Mouse (Mus musculus) neural tube, embryonic 12.5 days (tissue): ENCODE results near the gene Fntb. TPM values are rescaled to one million over a fixed set of nuclear protein-coding genes. Genes with fewer than 3 reads are reported as not detected.
A peak's percentile ranks its signal among the peaks of the same experiment; 100 is the strongest.
"Not testable (repeated sequence)": the region's sequence is repeated elsewhere in the genome, so short reads cannot be mapped to it uniquely, and the experiment has no call there.

Experiments used
- ATAC-seq: fragments of 200-750 bp; cut with Nextera tagmentation; 2 replicates; pipeline ENCODE4 v1.8.0; 2017; ENCODE audit warnings: low read depth, mild to moderate bottlenecking, moderate TSS enrichment, moderate library complexity; ENCODE audit not compliant: low FRiP score
- H3K27ac ChIP-seq: fragments of 300-500 bp; sonication (generic); 2 replicates; pipeline ENCODE4 v1.5.1; 2016
- H3K27me3 ChIP-seq: fragments of 300-500 bp; sonication (generic); replicated peaks from 2 replicates; pipeline ENCODE4 v1.6.1; 2016; ENCODE audit warnings: mild to moderate bottlenecking
- H3K36me3 ChIP-seq: fragments of 300-500 bp; sonication (generic); 2 replicates; pipeline ENCODE4 v1.6.1; 2016; ENCODE audit warnings: mild to moderate bottlenecking
- H3K4me1 ChIP-seq: fragments of 300-500 bp; sonication (generic); 2 replicates; pipeline ENCODE4 v1.6.1; 2016
- H3K4me2 ChIP-seq: fragments of 300-500 bp; sonication (generic); replicated peaks from 2 replicates; pipeline ENCODE4 v1.6.1; 2016; ENCODE audit warnings: mild to moderate bottlenecking
- H3K4me3 ChIP-seq: fragments of 300-500 bp; sonication (generic); 2 replicates; pipeline ENCODE4 v1.5.1; 2016
- H3K9ac ChIP-seq: fragments of 300-500 bp; sonication (generic); 2 replicates; pipeline ENCODE4 v1.6.1; 2016; ENCODE audit warnings: mild to moderate bottlenecking
- H3K9me3 ChIP-seq: fragments of 300-500 bp; sonication (generic); 2 replicates; pipeline ENCODE4 v1.6.1; 2016; ENCODE audit warnings: mild to moderate bottlenecking
- WGBS: fragments of 180-500 bp; shearing (Covaris S2); methylation state at CpG from one replicate; pipeline ENCODE4 v1.1.7; 2016; 5-methylcytosine and 5-hydroxymethylcytosine counted together
- polyA plus RNA-seq: library from polyadenylated mRNA; unstranded; fragments of >200 nt; fragmentation: Nextera tagmentation; extraction: Ambion mirVana; gene quantifications from 2 replicates; pipeline ENCODE4 v1.2.1, GENCODE M21; 2016

The Fntb gene
- polyA plus RNA-seq, 1 experiment from 2014 or later: 38.1 TPM

- 92% methylated on average over 5 of the region's 5 CpGs for WGBS
- no peak overlapping the region for H3K4me3 ChIP-seq
- H3K27me3 ChIP-seq: no peaks in the 10 kb centered on the region
- H3K4me1 ChIP-seq: no peaks in the 10 kb centered on the region
- H3K9me3 ChIP-seq: no peaks in the 10 kb centered on the region
- H3K27ac ChIP-seq: no peak overlapping the region
- no peak overlapping the region for H3K4me2 ChIP-seq
- H3K36me3 ChIP-seq: no peaks in the 10 kb centered on the region
- ATAC-seq: no peak
- no peak overlapping the region for H3K9ac ChIP-seq
Observed at GRCm38 (mm10) chr12:76776898-76777297, 11.5 kb downstream of the Fntb start.

GRCm38 (mm10) chr12:76777845-76778244, 12.5 kb downstream of the Fntb start:
- Histone ChIP-seq H3K4me1 (no peaks in the 10 kb centered on the region), H3K36me3 (no peaks in the 10 kb centered on the region), H3K4me3 (no peak overlapping the region), H3K27me3 (no peaks in the 10 kb centered on the region), H3K9ac (no peak overlapping the region), H3K4me2 (no peak overlapping the region), H3K9me3 (no peaks in the 10 kb centered on the region), H3K27ac (no peak overlapping the region)
- no peak for ATAC-seq

GRCm38 (mm10) chr12:76778305-76779083, 13.1 kb downstream of the Fntb start:
- H3K27me3 ChIP-seq: no peaks in the 10 kb centered on the region
- H3K4me2 ChIP-seq: no peak overlapping the region
- H3K9me3 ChIP-seq: no peaks in the 10 kb centered on the region
- WGBS: 86% methylated on average over 10 of the region's 10 CpGs
- no peak for ATAC-seq
- no peaks in the 10 kb centered on the region for H3K36me3 ChIP-seq
- H3K4me3 ChIP-seq: no peak overlapping the region
- H3K27ac ChIP-seq: no peak overlapping the region
- no peak overlapping the region for H3K9ac ChIP-seq
- H3K4me1 ChIP-seq: no peaks in the 10 kb centered on the region

- no peak for ATAC-seq
- no peaks in the 10 kb centered on the region for H3K9me3 ChIP-seq
- H3K27ac ChIP-seq: no peak overlapping the region
- 75% methylated on average over 5 of the region's 5 CpGs for WGBS
- H3K27me3 ChIP-seq: no peaks in the 10 kb centered on the region
- no peaks in the 10 kb centered on the region for H3K36me3 ChIP-seq
- H3K4me1 ChIP-seq: no peaks in the 10 kb centered on the region
- no peak overlapping the region for H3K4me2 ChIP-seq
- H3K4me3 ChIP-seq: no peak overlapping the region
- H3K9ac ChIP-seq: no peak overlapping the region
Observed at GRCm38 (mm10) chr12:76779951-76780350, 14.6 kb downstream of the Fntb start.

GRCm38 (mm10) chr12:76780639-76781468, 15.5 kb downstream of the Fntb start:
- peak; percentile 53; the same call in 1 of the 2 replicates for ATAC-seq
- no peaks in the 10 kb centered on the region for H3K27me3 ChIP-seq
- 67% methylated on average over 12 of the region's 12 CpGs for WGBS

GRCm38 (mm10) chr12:76784056-76784619, 18.7 kb downstream of the Fntb start:
- H3K4me2 ChIP-seq: no peak overlapping the region
- no peaks in the 10 kb centered on the region for H3K4me1 ChIP-seq
- no peak overlapping the region for H3K27ac ChIP-seq
- 80% methylated on average over 10 of the region's 10 CpGs for WGBS
- H3K4me3 ChIP-seq: no peak overlapping the region
- H3K36me3 ChIP-seq: no peaks in the 10 kb centered on the region
- H3K9ac ChIP-seq: no peak overlapping the region
- no peaks in the 10 kb centered on the region for H3K27me3 ChIP-seq
- no peak for ATAC-seq
- no peaks in the 10 kb centered on the region for H3K9me3 ChIP-seq

More at GRCm38 (mm10) chr12:76780639-76781468, 15.5 kb downstream of the Fntb start:
- no peaks in the 10 kb centered on the region for H3K4me1 ChIP-seq
- H3K4me2 ChIP-seq: no peak overlapping the region
- no peak overlapping the region for H3K9ac ChIP-seq
- H3K4me3 ChIP-seq: no peak overlapping the region
- no peaks in the 10 kb centered on the region for H3K36me3 ChIP-seq
- no peak overlapping the region for H3K27ac ChIP-seq
- no peaks in the 10 kb centered on the region for H3K9me3 ChIP-seq

GRCm38 (mm10) chr12:76790446-76791084, 25.2 kb downstream of the Fntb start:
- no peaks in the 10 kb centered on the region for H3K36me3 ChIP-seq
- WGBS: 67% methylated on average over 8 of the region's 8 CpGs
- H3K9me3 ChIP-seq: no peaks in the 10 kb centered on the region
- H3K27me3 ChIP-seq: no peaks in the 10 kb centered on the region
- H3K4me1 ChIP-seq: no peaks in the 10 kb centered on the region
- H3K9ac ChIP-seq: no peak overlapping the region
- H3K27ac ChIP-seq: no peak overlapping the region
- H3K4me3 ChIP-seq: no peak overlapping the region
- ATAC-seq: no peak
- no peak overlapping the region for H3K4me2 ChIP-seq

GRCm38 (mm10) chr12:76792540-76792939, 27.2 kb downstream of the Fntb start:
- not testable (repeated sequence) for H3K4me2 ChIP-seq, H3K4me3 ChIP-seq, H3K9ac ChIP-seq, ATAC-seq, H3K27me3 ChIP-seq, H3K4me1 ChIP-seq, H3K36me3 ChIP-seq, H3K9me3 ChIP-seq, H3K27ac ChIP-seq
- 50% methylated on average over 14 of the region's 14 CpGs for WGBS

GRCm38 (mm10) chr12:76795350-76795749, 30.0 kb downstream of the Fntb start, which contains the start of gene Gpx2:
Gene Gpx2 (minus strand): TSS chr12:76795554.
- Histone ChIP-seq H3K9me3 (no peaks in the 10 kb centered on the region), H3K27me3 (no peaks in the 10 kb centered on the region), H3K27ac (no peak within 1 kb of the TSS), H3K4me2 (no peak within 1 kb of the TSS), H3K4me3 (no peak within 1 kb of the TSS), H3K36me3 (no peaks in the 10 kb centered on the region), H3K9ac (no peak within 1 kb of the TSS), H3K4me1 (peaks cover 5% of the 10 kb centered on the region; the same call in 1 of the 2 replicates)
- ATAC-seq: no peak
- 75% methylated on average over 5 of the region's 5 CpGs for WGBS

GRCm38 (mm10) chr12:76796938-76797539, 31.6 kb downstream of the Fntb start:
- Histone ChIP-seq H3K27ac (no peak overlapping the region), H3K9me3 (no peaks in the 10 kb centered on the region), H3K4me2 (no peak overlapping the region), H3K4me1 (peaks cover 5% of the 10 kb centered on the region; the same call in 1 of the 2 replicates), H3K9ac (no peak overlapping the region), H3K27me3 (no peaks in the 10 kb centered on the region), H3K4me3 (no peak overlapping the region), H3K36me3 (no peaks in the 10 kb centered on the region)
- WGBS: 90% methylated on average over 7 of the region's 7 CpGs
- no peak for ATAC-seq

GRCm38 (mm10) chr12:76798008-76798720, 32.8 kb downstream of the Fntb start:
- no peak overlapping the region for H3K9ac ChIP-seq
- ATAC-seq: no peak
- H3K27me3 ChIP-seq: no peaks in the 10 kb centered on the region
- peaks cover 5% of the 10 kb centered on the region; the same call in 1 of the 2 replicates for H3K4me1 ChIP-seq
- 63% methylated on average over 5 of the region's 5 CpGs for WGBS
- H3K4me3 ChIP-seq: no peak overlapping the region
- no peaks in the 10 kb centered on the region for H3K9me3 ChIP-seq
- H3K4me2 ChIP-seq: no peak overlapping the region
- H3K36me3 ChIP-seq: no peaks in the 10 kb centered on the region
- H3K27ac ChIP-seq: no peak overlapping the region
